ENCODE assay signal across 19 mouse cellular contexts in the genomic region with DNA sequence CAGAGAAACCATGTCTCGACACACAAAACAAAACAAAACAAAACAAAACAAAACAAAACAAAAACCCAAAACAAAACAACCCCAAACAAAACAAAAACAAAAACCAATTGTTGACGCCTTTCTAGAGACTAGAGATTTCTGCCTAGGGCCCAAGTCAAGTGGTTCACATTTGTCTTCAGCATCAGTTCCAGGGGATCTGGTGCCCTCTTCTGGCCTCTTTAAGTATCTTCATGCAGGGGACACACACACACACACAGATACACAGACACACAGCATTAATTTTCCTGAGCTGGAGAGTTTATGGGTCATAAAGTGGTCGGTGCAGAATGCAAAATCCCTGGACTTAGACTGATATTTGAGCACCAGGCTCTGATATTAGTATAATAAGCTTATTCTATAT.
"Had no signal": no experiment of that assay in that cellular context is flagged by ENCODE, and none has a peak within 500 bp of the region (broad histone marks: within the 10 kb centered on the region; RNA-seq: fewer than 3 reads in every experiment).

No protein-coding gene starts in this region.

- H3K27me3 ChIP-seq: limb, embryonic 13.5 days; liver, embryonic 12.5 days; liver, embryonic 15.5 days; megakaryocyte, embryonic 14.5 days; neural tube, embryonic 12.5 days; neural tube, embryonic 15.5 days had no signal

- DNase-seq: kidney, adult 8-10 months; kidney, postnatal 14 days; kidney, postnatal 4 days; liver; lung, adult 18-20 months; midbrain, embryonic 14.5 days; right cerebral cortex, adult 18-20 months; right cerebral cortex, postnatal 14 days; right cerebral cortex, postnatal 4 days; thymus, postnatal 25 days had no signal

- ATAC-seq: liver, embryonic 12.5 days had no signal

- H3K9ac ChIP-seq: limb, embryonic 13.5 days; liver, embryonic 12.5 days; liver, embryonic 15.5 days; neural tube, embryonic 12.5 days; neural tube, embryonic 15.5 days had no signal

- H3K4me1 ChIP-seq: limb, embryonic 13.5 days; liver, embryonic 12.5 days; liver, embryonic 15.5 days; megakaryocyte, embryonic 14.5 days; neural tube, embryonic 12.5 days; neural tube, embryonic 15.5 days had no signal

- H3K4me2 ChIP-seq: limb, embryonic 13.5 days; liver, embryonic 12.5 days; liver, embryonic 15.5 days; midbrain, embryonic 11.5 days; neural tube, embryonic 12.5 days; neural tube, embryonic 15.5 days had no signal

- H3K27ac ChIP-seq: limb, embryonic 10.5 days; limb, embryonic 13.5 days; liver, embryonic 12.5 days; liver, embryonic 15.5 days; macrophage; neural tube, embryonic 12.5 days; neural tube, embryonic 15.5 days had no signal

- H3K36me3 ChIP-seq: limb, embryonic 10.5 days; liver, embryonic 12.5 days; liver, embryonic 15.5 days; neural tube, embryonic 12.5 days; neural tube, embryonic 15.5 days had no signal

- H3K4me3 ChIP-seq: limb, embryonic 10.5 days; limb, embryonic 13.5 days; liver, embryonic 12.5 days; liver, embryonic 15.5 days; megakaryocyte, embryonic 14.5 days; neural tube, embryonic 12.5 days; neural tube, embryonic 15.5 days had no signal

- H3K9me3 ChIP-seq: limb, embryonic 10.5 days; limb, embryonic 13.5 days; liver, embryonic 12.5 days; liver, embryonic 15.5 days; neural tube, embryonic 12.5 days; neural tube, embryonic 15.5 days had no signal
